Mouse (Mus musculus) embryonic facial prominence, embryonic 13.5 days (tissue): Measurements from ENCODE around the gene Cux1. TPM values are rescaled to one million over a fixed set of nuclear protein-coding genes. Genes with fewer than 3 reads are reported as not detected.

Experiments
- ATAC-seq: fragments of 200-750 bp; cut with Nextera tagmentation; 2 replicates; pipeline ENCODE4 v1.8.0; 2017; ENCODE audit warnings: low read depth; ENCODE audit not compliant: insufficient number of reproducible peaks, insufficient read depth, low FRiP score, low TSS enrichment
- H3K27ac ChIP-seq: fragments of 300-500 bp; sonication (generic); 2 replicates; pipeline ENCODE4 v1.5.1; 2015; ENCODE audit warnings: moderate library complexity, mild to moderate bottlenecking, inconsistent platforms
- H3K27me3 ChIP-seq: fragments of 300-500 bp; sonication (generic); 2 replicates; pipeline ENCODE4 v1.6.1; 2015; ENCODE audit warnings: mild to moderate bottlenecking, inconsistent platforms
- H3K36me3 ChIP-seq: fragments of 300-500 bp; sonication (generic); 2 replicates; pipeline ENCODE4 v1.6.1; 2015; ENCODE audit warnings: mild to moderate bottlenecking, inconsistent platforms
- H3K4me1 ChIP-seq: fragments of 300-500 bp; sonication (generic); 2 replicates; pipeline ENCODE4 v1.6.1; 2015; ENCODE audit warnings: inconsistent platforms
- H3K4me2 ChIP-seq: fragments of 300-500 bp; sonication (generic); 2 replicates; pipeline ENCODE4 v1.6.1; 2015; ENCODE audit warnings: moderate library complexity, mild to moderate bottlenecking, inconsistent platforms
- H3K4me3 ChIP-seq: fragments of 300-500 bp; sonication (generic); 2 replicates; pipeline ENCODE4 v1.5.1; 2015; ENCODE audit warnings: mild to moderate bottlenecking, inconsistent platforms
- H3K9ac ChIP-seq: fragments of 300-500 bp; sonication (generic); 2 replicates; pipeline ENCODE4 v1.6.1; 2015; ENCODE audit warnings: mild to moderate bottlenecking, inconsistent platforms
- H3K9me3 ChIP-seq: fragments of 300-500 bp; sonication (generic); 2 replicates; pipeline ENCODE4 v1.6.1; 2016; ENCODE audit warnings: inconsistent platforms
- WGBS: fragments of 180-500 bp; shearing (Covaris S2); methylation state at CpG from one replicate; pipeline ENCODE4 v1.1.7; 2015; ENCODE audit warnings: mixed read lengths; 5-methylcytosine and 5-hydroxymethylcytosine counted together
- polyA plus RNA-seq: library from polyadenylated mRNA; unstranded; fragments of >200 nt; fragmentation: Nextera tagmentation; extraction: Ambion mirVana; gene quantifications from 2 replicates; pipeline ENCODE4 v1.2.1, GENCODE M21; 2015

Gene Cux1
- polyA plus RNA-seq, 1 experiment from 2014 or later: 82.7 TPM

GRCm38 (mm10) chr5:136288351-136289081 lies 278.8 kb downstream of the Cux1 start:
- Histone ChIP-seq H3K4me1 (no peaks in the 10 kb centered on the region), H3K36me3 (peaks cover 41% of the 10 kb centered on the region), H3K9me3 (no peaks in the 10 kb centered on the region), H3K9ac (no peak overlapping the region), H3K4me2 (no peak overlapping the region), H3K27ac (no peak overlapping the region), H3K4me3 (no peak overlapping the region), H3K27me3 (no peaks in the 10 kb centered on the region)
- 85% methylated on average over 6 of the region's 6 CpGs for WGBS
- no peak for ATAC-seq

- 85% methylated on average over 6 of the region's 6 CpGs for WGBS
- no peaks in the 10 kb centered on the region for H3K9me3 ChIP-seq
- H3K4me1 ChIP-seq: no peaks in the 10 kb centered on the region
- H3K27ac ChIP-seq: no peak overlapping the region
- no peak overlapping the region for H3K4me3 ChIP-seq
- no peaks in the 10 kb centered on the region for H3K27me3 ChIP-seq
- peaks cover 50% of the 10 kb centered on the region for H3K36me3 ChIP-seq
- ATAC-seq: no peak
- no peak overlapping the region for H3K4me2 ChIP-seq
- no peak overlapping the region for H3K9ac ChIP-seq
Measured at GRCm38 (mm10) chr5:136286566-136286965, 280.7 kb downstream of the Cux1 start.

- Histone ChIP-seq H3K27me3 (no peaks in the 10 kb centered on the region), H3K9ac (no peak overlapping the region), H3K4me3 (no peak overlapping the region), H3K9me3 (no peaks in the 10 kb centered on the region), H3K4me1 (no peaks in the 10 kb centered on the region), H3K4me2 (no peak overlapping the region), H3K36me3 (peaks cover 58% of the 10 kb centered on the region), H3K27ac (no peak overlapping the region)
- WGBS: 90% methylated on average over 7 of the region's 7 CpGs
- no peak for ATAC-seq
Measured at GRCm38 (mm10) chr5:136285106-136285505, 282.2 kb downstream of the Cux1 start.

GRCm38 (mm10) chr5:136281351-136281750 lies 285.9 kb downstream of the Cux1 start:
- ATAC-seq: no peak
- H3K9ac ChIP-seq: no peak overlapping the region
- H3K27me3 ChIP-seq: no peaks in the 10 kb centered on the region
- peaks cover 77% of the 10 kb centered on the region for H3K36me3 ChIP-seq
- no peak overlapping the region for H3K4me2 ChIP-seq
- 51% methylated on average over 6 of the region's 6 CpGs for WGBS
- no peaks in the 10 kb centered on the region for H3K4me1 ChIP-seq
- H3K9me3 ChIP-seq: no peaks in the 10 kb centered on the region
- H3K4me3 ChIP-seq: no peak overlapping the region
- no peak overlapping the region for H3K27ac ChIP-seq

GRCm38 (mm10) chr5:136274739-136275138 lies 292.6 kb downstream of the Cux1 start:
- Histone ChIP-seq H3K27ac (no peak overlapping the region), H3K36me3 (peaks cover 71% of the 10 kb centered on the region), H3K9me3 (no peaks in the 10 kb centered on the region), H3K27me3 (no peaks in the 10 kb centered on the region), H3K9ac (no peak overlapping the region), H3K4me1 (peaks cover 10% of the 10 kb centered on the region), H3K4me3 (no peak overlapping the region), H3K4me2 (no peak overlapping the region)
- no peak for ATAC-seq
- WGBS: 92% methylated on average over 41 of the region's 43 CpGs

- no peak for ATAC-seq
- H3K4me2 ChIP-seq: no peak overlapping the region
- 65% methylated on average over 4 of the region's 4 CpGs for WGBS
Measured at GRCm38 (mm10) chr5:136269937-136270336, 297.4 kb downstream of the Cux1 start.

GRCm38 (mm10) chr5:136266077-136266476 lies 301.2 kb downstream of the Cux1 start:
- ATAC-seq: no peak
- no peak overlapping the region for H3K27ac ChIP-seq
- no peaks in the 10 kb centered on the region for H3K27me3 ChIP-seq
- H3K4me3 ChIP-seq: no peak overlapping the region
- H3K4me1 ChIP-seq: peaks cover 20% of the 10 kb centered on the region
- H3K4me2 ChIP-seq: no peak overlapping the region
- H3K9ac ChIP-seq: no peak overlapping the region
- WGBS: 82% methylated on average over 7 of the region's 7 CpGs
- H3K36me3 ChIP-seq: no peaks in the 10 kb centered on the region
- H3K9me3 ChIP-seq: no peaks in the 10 kb centered on the region

More at GRCm38 (mm10) chr5:136269937-136270336, 297.4 kb downstream of the Cux1 start:
- Histone ChIP-seq H3K27me3 (no peaks in the 10 kb centered on the region), H3K4me1 (peaks cover 20% of the 10 kb centered on the region), H3K4me3 (no peak overlapping the region), H3K27ac (no peak overlapping the region), H3K9ac (no peak overlapping the region), H3K9me3 (no peaks in the 10 kb centered on the region), H3K36me3 (peaks cover 24% of the 10 kb centered on the region)

GRCm38 (mm10) chr5:136263342-136263741 lies 303.9 kb downstream of the Cux1 start:
- ATAC-seq: no peak
- WGBS: 65% methylated on average over 4 of the region's 4 CpGs
- H3K27me3 ChIP-seq: no peaks in the 10 kb centered on the region
- no peak overlapping the region for H3K27ac ChIP-seq
- no peaks in the 10 kb centered on the region for H3K9me3 ChIP-seq
- no peaks in the 10 kb centered on the region for H3K36me3 ChIP-seq
- no peak overlapping the region for H3K9ac ChIP-seq
- H3K4me2 ChIP-seq: no peak overlapping the region
- H3K4me3 ChIP-seq: no peak overlapping the region
- 0 out of 2 replicates have a peak, but pooled peaks cover 4% of the 10 kb centered on the region for H3K4me1 ChIP-seq

- no peak overlapping the region for H3K9ac ChIP-seq
- no peaks in the 10 kb centered on the region for H3K9me3 ChIP-seq
- 0 out of 2 replicates have a peak, but pooled peaks cover 4% of the 10 kb centered on the region for H3K4me1 ChIP-seq
- ATAC-seq: 0 out of 2 replicates have a peak, but pooled peaks have one; percentile 16
- peaks cover 10% of the 10 kb centered on the region; the same call in 1 of the 2 replicates for H3K36me3 ChIP-seq
- H3K4me2 ChIP-seq: no peak overlapping the region
- H3K4me3 ChIP-seq: no peak overlapping the region
- 29% methylated on average over 6 of the region's 6 CpGs for WGBS
- H3K27ac ChIP-seq: no peak overlapping the region
- H3K27me3 ChIP-seq: no peaks in the 10 kb centered on the region
Measured at GRCm38 (mm10) chr5:136258919-136259318, 308.4 kb downstream of the Cux1 start.

GRCm38 (mm10) chr5:136252899-136253298 lies 314.4 kb downstream of the Cux1 start:
- Histone ChIP-seq H3K4me1 (0 out of 2 replicates have a peak, but pooled peaks cover 2% of the 10 kb centered on the region), H3K27me3 (no peaks in the 10 kb centered on the region), H3K4me2 (no peak overlapping the region), H3K9me3 (no peaks in the 10 kb centered on the region), H3K9ac (no peak overlapping the region), H3K4me3 (no peak overlapping the region), H3K36me3 (peaks cover 15% of the 10 kb centered on the region), H3K27ac (no peak overlapping the region)
- WGBS: 12% methylated on average over 17 of the region's 17 CpGs
- ATAC-seq: no peak

- H3K4me2 ChIP-seq: no peak overlapping the region
- 53% methylated on average over 7 of the region's 7 CpGs for whole genome bisulfite sequencing
- H3K4me3 ChIP-seq: no peak overlapping the region
- no peaks in the 10 kb centered on the region for H3K9me3 ChIP-seq
- no peak overlapping the region for H3K9ac ChIP-seq
- H3K4me1 ChIP-seq: 0 out of 2 replicates have a peak, but pooled peaks cover 2% of the 10 kb centered on the region
- no peak for ATAC-seq
- H3K36me3 ChIP-seq: peaks cover 8% of the 10 kb centered on the region
- H3K27ac ChIP-seq: no peak overlapping the region
- no peaks in the 10 kb centered on the region for H3K27me3 ChIP-seq
Measured at GRCm38 (mm10) chr5:136251004-136251403, 316.3 kb downstream of the Cux1 start.

GRCm38 (mm10) chr5:136248441-136248840 lies 318.8 kb downstream of the Cux1 start:
- H3K4me2 ChIP-seq: no peak overlapping the region
- H3K9ac ChIP-seq: no peak overlapping the region

More at GRCm38 (mm10) chr5:136248441-136248840, 318.8 kb downstream of the Cux1 start:
- 59% methylated on average over 6 of the region's 6 CpGs for WGBS
- Histone ChIP-seq H3K36me3 (peaks cover 5% of the 10 kb centered on the region), H3K4me3 (no peak overlapping the region), H3K9me3 (no peaks in the 10 kb centered on the region), H3K27me3 (no peaks in the 10 kb centered on the region), H3K27ac (no peak overlapping the region), H3K4me1 (peaks cover 16% of the 10 kb centered on the region)
- no peak for ATAC-seq
